Mouse (Mus musculus) lung, postnatal 0 days (tissue): ENCODE results near the gene Sdhb. TPM values are rescaled to one million over a fixed set of nuclear protein-coding genes. Genes with fewer than 3 reads are reported as not detected.
A peak's percentile ranks its signal among the peaks of the same experiment; 100 is the strongest.

Experiments used
- ATAC-seq: fragments of 200-750 bp; cut with Nextera tagmentation; 2 replicates; pipeline ENCODE4 v1.8.0; 2017; ENCODE audit warnings: moderate library complexity
- DNase-seq: peaks from one replicate; pipeline ENCODE4 v3.0.0-alpha.2; 2016; ENCODE audit warnings: low spot score
- H3K27ac ChIP-seq: fragments of 300-500 bp; sonication (generic); 2 replicates; pipeline ENCODE4 v1.5.1; 2014; ENCODE audit warnings: antibody characterized with exemption, mild to moderate bottlenecking, low read length, mixed read lengths
- H3K27me3 ChIP-seq: fragments of 300-500 bp; sonication (generic); replicated peaks from 2 replicates; pipeline ENCODE4 v1.6.1; 2014; ENCODE audit warnings: low read length, mixed read lengths; ENCODE audit not compliant: insufficient read depth
- H3K36me3 ChIP-seq: fragments of 300-500 bp; sonication (generic); 2 replicates; pipeline ENCODE4 v1.6.1; 2014; ENCODE audit warnings: low read length, mixed read lengths; ENCODE audit not compliant: insufficient read depth
- H3K4me1 ChIP-seq: fragments of 300-500 bp; sonication (generic); 2 replicates; pipeline ENCODE4 v1.6.1; 2014; ENCODE audit warnings: antibody characterized with exemption, low read depth, low read length, mixed read lengths; ENCODE audit not compliant: insufficient read depth
- H3K4me2 ChIP-seq: fragments of 300-500 bp; sonication (generic); replicated peaks from 2 replicates; pipeline ENCODE4 v1.6.1; 2014; ENCODE audit warnings: low read depth, mild to moderate bottlenecking, low read length, moderate library complexity, mixed read lengths
- H3K4me3 ChIP-seq: fragments of 300-500 bp; sonication (generic); 2 replicates; pipeline ENCODE4 v1.5.1; 2014; ENCODE audit warnings: low read depth, low read length
- H3K9ac ChIP-seq: fragments of 300-500 bp; sonication (generic); replicated peaks from 2 replicates; pipeline ENCODE4 v1.6.1; 2014; ENCODE audit warnings: low read depth, mild to moderate bottlenecking
- H3K9me3 ChIP-seq: fragments of 300-500 bp; sonication (generic); 2 replicates; pipeline ENCODE4 v1.6.1; 2016; ENCODE audit warnings: low read length, mixed read lengths
- CTCF ChIP-seq: IDR thresholded peaks from 2 replicates; pipeline ENCODE4 v1.5.1; 2016; ENCODE audit warnings: antibody characterized with exemption, mild to moderate bottlenecking
- EP300 ChIP-seq: IDR thresholded peaks from 2 replicates; pipeline ENCODE4 v1.6.1; 2016; ENCODE audit warnings: antibody characterized with exemption, mild to moderate bottlenecking, control low read depth
- WGBS: fragments of 180-500 bp; shearing (Covaris S2); extraction: QIAGEN DNeasy Blood & Tissue Kit; methylation state at CpG from one replicate; pipeline ENCODE4 v1.1.7; 2014; 5-methylcytosine and 5-hydroxymethylcytosine counted together
- polyA plus RNA-seq: library from polyadenylated mRNA; unstranded; fragments of >200 nt; fragmentation: Nextera tagmentation; extraction: Ambion mirVana; gene quantifications from 2 replicates; pipeline ENCODE4 v1.2.1, GENCODE M21; 2015

Gene Sdhb
- polyA plus RNA-seq, 1 experiment from 2014 or later = 275 TPM

GRCm38 (mm10) chr4:140951861-140952641, 9.0 kb upstream of the Sdhb start:
- H3K4me1 ChIP-seq = no peaks in the 10 kb centered on the region
- H3K27ac ChIP-seq = no peak overlapping the region
- H3K27me3 ChIP-seq = no peaks in the 10 kb centered on the region
- H3K36me3 ChIP-seq = no peaks in the 10 kb centered on the region
- TF ChIP-seq CTCF = no peak
- TF ChIP-seq EP300 = no peak
- H3K9ac ChIP-seq = no peak overlapping the region
- H3K4me3 ChIP-seq = no peak overlapping the region
- H3K4me2 ChIP-seq = no peak overlapping the region
- no peaks in the 10 kb centered on the region for H3K9me3 ChIP-seq
- WGBS = 72% methylated on average over 18 of the region's 18 CpGs
- ATAC-seq (no peak), DNase-seq (no peak)

DNA sequence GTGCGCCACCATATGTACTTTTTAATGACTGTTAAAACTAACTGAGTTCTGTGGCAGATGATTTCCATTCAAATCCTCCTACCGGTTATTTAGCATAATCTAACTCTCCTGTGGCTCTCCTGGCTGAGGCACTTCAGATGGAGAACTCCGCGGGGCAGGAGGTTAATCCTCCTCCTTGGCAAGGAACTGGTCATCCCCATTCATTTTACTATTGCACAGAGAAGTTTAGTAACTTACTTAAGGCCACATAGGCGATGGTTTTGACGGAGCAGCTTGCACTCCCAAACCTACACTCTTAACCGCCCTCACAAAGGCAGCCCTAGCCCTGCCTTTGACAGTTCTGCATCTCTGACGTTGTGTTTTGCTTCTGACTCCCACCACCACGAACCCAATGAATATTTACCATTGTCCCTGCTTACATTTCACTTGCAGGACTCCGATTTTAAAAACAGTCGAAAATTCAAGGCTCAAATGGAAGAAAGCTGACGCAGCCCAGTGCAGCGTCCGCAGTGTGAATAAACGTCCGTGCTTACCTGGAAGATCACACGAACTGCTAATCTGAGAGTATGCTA, 3.8 kb upstream of the Sdhb start:
- H3K36me3 ChIP-seq = no peaks in the 10 kb centered on the region
- H3K4me2 ChIP-seq = peak overlapping the region; percentile 63
- TF ChIP-seq CTCF (no peak), EP300 (no peak)
- no peaks in the 10 kb centered on the region for H3K27me3 ChIP-seq
- no peak overlapping the region for H3K27ac ChIP-seq
- ATAC-seq = no peak
- H3K4me1 ChIP-seq = peaks cover 6% of the 10 kb centered on the region; the same call in 1 of the 2 replicates
- H3K4me3 ChIP-seq = peak overlapping the region; percentile 31
- WGBS = 12% methylated on average over 17 of the region's 17 CpGs
- DNase-seq = no peak
- no peak overlapping the region for H3K9ac ChIP-seq
- no peaks in the 10 kb centered on the region for H3K9me3 ChIP-seq

DNA sequence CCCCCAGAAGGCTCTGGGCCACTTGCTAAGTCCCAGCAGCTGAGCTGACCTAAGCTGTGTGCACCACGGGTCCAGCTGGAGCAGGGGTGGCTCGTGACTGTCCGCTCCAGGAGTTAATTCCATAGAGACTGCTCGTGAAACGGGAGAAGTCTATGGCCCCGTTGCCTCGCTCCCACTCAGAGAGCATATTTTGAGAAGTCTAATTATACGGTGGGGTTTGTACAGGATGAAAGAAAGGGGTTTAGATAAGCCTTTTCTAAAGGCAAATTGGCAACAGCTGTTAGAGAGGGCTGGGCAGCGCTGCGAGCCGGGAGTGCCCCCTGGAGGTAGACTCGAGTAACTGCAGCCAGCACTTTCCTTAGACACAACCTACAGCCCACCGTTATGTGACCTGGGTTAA, 3.3 kb upstream of the Sdhb start:
- Histone ChIP-seq H3K27ac (no peak overlapping the region), H3K4me1 (peaks cover 11% of the 10 kb centered on the region; the same call in 1 of the 2 replicates), H3K9me3 (no peaks in the 10 kb centered on the region), H3K4me2 (peak overlapping the region; percentile 63), H3K27me3 (no peaks in the 10 kb centered on the region), H3K4me3 (peak overlapping the region; percentile 31), H3K9ac (no peak overlapping the region; the same call in 1 of the 2 replicates), H3K36me3 (no peaks in the 10 kb centered on the region)
- ATAC-seq = peak; percentile 18; the same call in 1 of the 2 replicates
- under 1% methylated on average over 13 of the region's 13 CpGs for WGBS
- TF ChIP-seq EP300 = no peak
- TF ChIP-seq CTCF = peak; percentile 96
- DNase-seq = peak; percentile 84

DNA sequence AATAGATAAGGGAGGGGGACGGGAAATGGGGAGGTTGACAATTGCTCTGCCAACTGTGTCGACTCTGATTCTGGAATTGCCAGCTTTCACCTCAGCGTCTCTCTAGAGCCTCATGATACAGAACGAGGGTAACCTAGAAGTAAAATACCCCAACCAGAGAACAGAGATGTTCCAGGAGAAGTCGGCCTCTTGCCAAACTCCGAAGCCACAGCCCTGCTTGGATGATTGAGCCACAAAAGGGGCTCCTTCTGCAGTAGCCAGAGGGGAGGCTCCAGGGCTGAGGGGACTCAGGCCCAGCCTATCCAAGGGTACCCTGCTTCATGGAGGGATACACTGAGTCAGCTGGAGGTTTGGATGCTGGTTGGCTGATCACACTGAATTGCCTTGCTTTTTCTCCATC, 2.7 kb upstream of the Sdhb start:
- no peak overlapping the region for H3K9ac ChIP-seq
- ATAC-seq (no peak), DNase-seq (no peak)
- no peak overlapping the region for H3K27ac ChIP-seq
- 57% methylated on average over 6 of the region's 6 CpGs for WGBS
- no peaks in the 10 kb centered on the region for H3K9me3 ChIP-seq
- TF ChIP-seq CTCF (no peak), EP300 (no peak)
- H3K27me3 ChIP-seq = no peaks in the 10 kb centered on the region
- no peak overlapping the region for H3K4me3 ChIP-seq
- peaks cover 11% of the 10 kb centered on the region; the same call in 1 of the 2 replicates for H3K4me1 ChIP-seq
- no peaks in the 10 kb centered on the region for H3K36me3 ChIP-seq
- no peak overlapping the region for H3K4me2 ChIP-seq

DNA sequence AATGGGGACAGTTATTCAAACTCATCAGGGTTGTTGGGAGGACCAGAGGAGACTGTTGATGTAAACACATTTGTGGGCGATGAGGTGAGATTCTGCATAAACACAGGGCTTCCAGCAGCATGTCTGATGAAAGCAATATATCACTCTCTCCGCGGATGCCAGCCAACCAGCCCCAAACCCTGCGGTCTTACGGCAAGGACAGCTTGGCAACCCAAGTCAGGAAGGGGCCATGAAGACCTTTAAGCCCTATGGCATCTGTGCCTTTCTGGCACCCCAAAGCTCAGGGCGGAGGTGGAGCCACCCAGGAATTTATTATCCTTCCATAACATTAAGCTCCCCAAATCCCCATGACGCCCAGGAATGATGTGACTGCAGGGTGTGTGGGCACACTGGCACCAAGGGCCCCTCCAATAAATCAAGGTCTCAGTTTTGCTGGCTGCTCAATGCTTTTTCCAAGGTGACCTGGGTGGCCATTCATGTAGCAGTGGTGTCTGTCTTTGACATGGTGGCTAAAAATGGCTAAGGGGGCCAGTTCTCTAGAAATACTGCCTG, 1.8 kb upstream of the Sdhb start:
- Histone ChIP-seq H3K9me3 (no peaks in the 10 kb centered on the region), H3K4me3 (no peak overlapping the region), H3K27me3 (no peaks in the 10 kb centered on the region), H3K4me2 (no peak overlapping the region), H3K36me3 (no peaks in the 10 kb centered on the region), H3K27ac (no peak overlapping the region), H3K4me1 (peaks cover 11% of the 10 kb centered on the region; the same call in 1 of the 2 replicates), H3K9ac (no peak overlapping the region)
- ATAC-seq (no peak), DNase-seq (no peak)
- TF ChIP-seq EP300 (no peak), CTCF (no peak)
- WGBS = 77% methylated on average over 7 of the region's 7 CpGs

DNA sequence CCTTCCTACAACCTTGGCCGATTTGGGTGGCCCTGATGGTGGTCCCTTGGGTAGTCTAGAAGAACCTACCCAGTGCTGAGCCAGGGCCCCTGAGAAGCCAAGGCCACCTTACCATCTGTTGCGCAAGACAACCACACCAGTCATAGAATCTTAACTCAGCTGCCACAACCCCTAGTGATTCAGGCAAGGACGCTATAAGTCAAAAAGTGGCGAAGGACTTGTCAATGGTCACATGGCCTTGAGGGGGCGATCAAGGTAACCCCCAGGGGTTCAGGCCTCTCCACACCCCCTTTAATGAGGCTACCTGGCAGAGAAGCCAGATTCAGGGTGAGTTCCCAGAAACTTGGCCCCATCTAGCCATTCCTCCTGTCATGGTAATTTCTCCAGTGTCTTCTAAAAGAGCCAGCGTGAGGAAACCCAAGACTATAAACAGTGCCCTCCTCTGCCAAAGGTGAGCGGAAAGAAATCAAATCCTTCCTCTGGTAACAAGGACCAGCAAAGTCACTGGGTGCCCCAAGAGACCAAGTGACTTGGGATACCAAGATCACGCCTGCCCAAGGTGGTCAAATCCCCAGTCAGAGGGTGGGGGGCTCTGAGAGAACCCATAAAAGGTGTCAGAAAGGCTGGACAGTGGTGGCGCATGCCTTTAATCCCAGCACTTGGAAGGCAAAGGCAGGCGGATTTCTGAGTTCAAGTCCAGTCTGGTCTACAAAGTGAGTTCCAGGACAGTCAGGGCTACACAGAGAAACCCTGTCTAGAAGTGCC, 1.1 kb upstream of the Sdhb start:
- H3K27ac ChIP-seq = no peak overlapping the region
- ATAC-seq = no peak
- no peak for DNase-seq

More for the DNA sequence above, 1.1 kb upstream of the Sdhb start:
- Histone ChIP-seq H3K4me2 (no peak overlapping the region), H3K9me3 (no peaks in the 10 kb centered on the region), H3K27me3 (no peaks in the 10 kb centered on the region), H3K9ac (no peak overlapping the region), H3K4me3 (no peak overlapping the region), H3K36me3 (no peaks in the 10 kb centered on the region), H3K4me1 (peaks cover 11% of the 10 kb centered on the region; the same call in 1 of the 2 replicates)
- TF ChIP-seq CTCF = no peak
- TF ChIP-seq EP300 = no peak
- 77% methylated on average over 10 of the region's 10 CpGs for WGBS
